Mouse (Mus musculus): ENCODE data around the gene Kremen1.

DNA sequence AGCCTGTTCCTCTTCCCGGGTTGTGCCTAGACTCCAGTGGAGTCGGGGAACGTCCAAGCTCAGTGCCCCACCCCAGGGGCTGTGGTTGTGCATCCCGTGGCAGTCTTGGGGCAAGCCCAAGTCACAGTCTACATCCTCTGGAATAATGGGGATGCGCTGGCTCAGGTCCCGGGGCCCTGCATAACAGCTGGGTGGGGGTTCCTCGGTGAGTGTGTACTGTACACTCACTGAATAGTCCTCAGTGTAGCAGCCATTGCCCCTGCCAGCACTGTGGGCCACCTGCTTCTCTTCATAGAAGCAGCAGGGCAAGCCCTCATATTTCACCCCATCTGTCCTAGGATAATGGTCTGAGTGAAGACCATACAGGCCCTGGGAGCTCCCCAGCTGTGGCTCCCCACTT, 19.6 kb upstream of the Kremen1 start:
- TF ChIP-seq CTCF (IDR thresholded peaks at IDR 0.05; ENCODE audit: low read depth, low read length) (no peak), POLR2A (IDR thresholded peaks at IDR 0.05; ENCODE audit: insufficient read depth, low read length) (no peak), EP300 (IDR thresholded peaks at IDR 0.05; ENCODE audit: insufficient read depth, low read depth, low read length) (no peak)

Measured in ES-Bruce4 (cell line).